Mouse (Mus musculus): ENCODE results near the gene Rdh5. TPM values are rescaled to one million over a fixed set of nuclear protein-coding genes. Genes with fewer than 3 reads are reported as not detected.

Rdh5 gene
- 7.4 and 8.4 TPM in 2 replicates for polyA plus RNA-seq (2021; fragmentation: Nextera tagmentation)
- long read RNA-seq, experiment 1, partial matches to known transcripts, result 1 of 12 reads
- long read RNA-seq, experiment 1, other reads (novel, unspliced or antisense), result 8 of 12 reads
- long read RNA-seq, experiment 2, partial matches to known transcripts, result 0 of 4 reads
- long read RNA-seq, experiment 2, other reads (novel, unspliced or antisense), result 4 of 4 reads

GRCm38 (mm10) chr10:128922822-128923012 is at the start of gene Rdh5:
TSS of gene Rdh5 (minus strand) at chr10:128922888.

GRCm38 (mm10) chr10:128960590-128961584 is 38.2 kb upstream of the Rdh5 start, which contains the start of gene Mettl7b:
TSS of gene Mettl7b (minus strand) at chr10:128960988.

GRCm38 (mm10) chr10:128933574-128933973 is 10.9 kb upstream of the Rdh5 start, which contains the start of gene Itga7:
TSS of gene Itga7 (plus strand) at chr10:128933818.

GRCm38 (mm10) chr10:128923935-128924334 is 1.2 kb upstream of the Rdh5 start, which contains the start of gene Bloc1s1:
TSS of gene Bloc1s1 (minus strand) at chr10:128924035.

GRCm38 (mm10) chr10:128900698-128901097 is 22.0 kb downstream of the Rdh5 start, which contains the start of gene Cd63:
TSS of gene Cd63 (plus strand) at chr10:128900989.

GRCm38 (mm10) chr10:128891296-128892094 is 31.2 kb downstream of the Rdh5 start, which contains the start of gene Gdf11:
TSS of gene Gdf11 (minus strand) at chr10:128891718.

Other genes starting within 250 kb of the Rdh5 start
- gene Suox, start 248.8 kb downstream of the Rdh5 start, polyA plus RNA-seq (2021; fragmentation: Nextera tagmentation), result 7.3 and 7.4 TPM in 2 replicates
- gene Rab5b, start 226.6 kb downstream of the Rdh5 start, polyA plus RNA-seq (2021; fragmentation: Nextera tagmentation), result 45.1 and 76.1 TPM in 2 replicates
- 0.31 and 0.96 TPM in 2 replicates for gene Pmel, start 218.7 kb downstream of the Rdh5 start, polyA plus RNA-seq (2021; fragmentation: Nextera tagmentation)
- gene Cdk2, start 217.9 kb downstream of the Rdh5 start, polyA plus RNA-seq (2021; fragmentation: Nextera tagmentation), result 1.3 TPM in 2 replicates
- 4.4 and 4.6 TPM in 2 replicates for gene Dgka, start 178.0 kb downstream of the Rdh5 start, polyA plus RNA-seq (2021; fragmentation: Nextera tagmentation)
- 6.4 and 11.2 TPM in 2 replicates for gene Pym1, start 175.0 kb downstream of the Rdh5 start, polyA plus RNA-seq (2021; fragmentation: Nextera tagmentation)
- gene Mmp19, start 132.0 kb downstream of the Rdh5 start, polyA plus RNA-seq (2021; fragmentation: Nextera tagmentation), result 0.12 and 0.13 TPM in 2 replicates
- gene Dnajc14, start 118.8 kb downstream of the Rdh5 start, polyA plus RNA-seq (2021; fragmentation: Nextera tagmentation), result 16.9 and 25.3 TPM in 2 replicates
- 3.4 and 3.7 TPM in 2 replicates for gene Tmem198b, start 118.5 kb downstream of the Rdh5 start, polyA plus RNA-seq (2021; fragmentation: Nextera tagmentation)
- gene Sarnp, start 105.6 kb downstream of the Rdh5 start, polyA plus RNA-seq (2021; fragmentation: Nextera tagmentation), result 113 and 124 TPM in 2 replicates
- gene Ormdl2, start 101.2 kb downstream of the Rdh5 start, polyA plus RNA-seq (2021; fragmentation: Nextera tagmentation), result 21.7 and 22.4 TPM in 2 replicates
- gene Gdf11, start 31.2 kb downstream of the Rdh5 start, polyA plus RNA-seq (2021; fragmentation: Nextera tagmentation), result 2.9 and 4.7 TPM in 2 replicates
- 156 and 164 TPM in 2 replicates for gene Cd63, start 21.9 kb downstream of the Rdh5 start, polyA plus RNA-seq (2021; fragmentation: Nextera tagmentation)
- 336 and 357 TPM in 2 replicates for gene Bloc1s1, start 1.1 kb upstream of the Rdh5 start, polyA plus RNA-seq (2021; fragmentation: Nextera tagmentation)
- gene Itga7, start 10.9 kb upstream of the Rdh5 start, polyA plus RNA-seq (2021; fragmentation: Nextera tagmentation), result 2.2 and 2.5 TPM in 2 replicates
- gene Mettl7b, start 38.1 kb upstream of the Rdh5 start, polyA plus RNA-seq (2021; fragmentation: Nextera tagmentation), result not detected in 2 replicates
- not detected in 2 replicates for gene Olfr9, start 66.5 kb upstream of the Rdh5 start, polyA plus RNA-seq (2021; fragmentation: Nextera tagmentation)
- gene Olfr763, start 87.9 kb upstream of the Rdh5 start, polyA plus RNA-seq (2021; fragmentation: Nextera tagmentation), result not detected in 2 replicates
- gene Olfr764-ps1, start 117.0 kb upstream of the Rdh5 start, polyA plus RNA-seq (2021; fragmentation: Nextera tagmentation), result not detected in 2 replicates
- not detected in 2 replicates for gene Olfr765, start 127.1 kb upstream of the Rdh5 start, polyA plus RNA-seq (2021; fragmentation: Nextera tagmentation)
- gene Olfr766-ps1, start 146.1 kb upstream of the Rdh5 start, polyA plus RNA-seq (2021; fragmentation: Nextera tagmentation), result not detected in 2 replicates
- gene Olfr767, start 160.0 kb upstream of the Rdh5 start, polyA plus RNA-seq (2021; fragmentation: Nextera tagmentation), result not detected in 2 replicates
- gene Olfr768, start 176.5 kb upstream of the Rdh5 start, polyA plus RNA-seq (2021; fragmentation: Nextera tagmentation), result not detected in 2 replicates
- not detected in 2 replicates for gene Olfr769, start 195.0 kb upstream of the Rdh5 start, polyA plus RNA-seq (2021; fragmentation: Nextera tagmentation)
- gene Olfr770, start 216.1 kb upstream of the Rdh5 start, polyA plus RNA-seq (2021; fragmentation: Nextera tagmentation), result not detected in 2 replicates
- not detected in 2 replicates for gene Olfr771, start 241.9 kb upstream of the Rdh5 start, polyA plus RNA-seq (2021; fragmentation: Nextera tagmentation)

All from left cerebral cortex, adult 6 months (tissue).